Mouse (Mus musculus) hindbrain, postnatal 0 days (tissue): Measurements from ENCODE around the gene Olfr1348. TPM values are rescaled to one million over a fixed set of nuclear protein-coding genes. Genes with fewer than 3 reads are reported as not detected.
"Not testable (repeated sequence)": the region's sequence is repeated elsewhere in the genome, so short reads cannot be mapped to it uniquely, and the experiment has no call there.

Experiments used
- ATAC-seq: fragments of 200-750 bp; cut with Nextera tagmentation; 2 replicates; pipeline ENCODE4 v1.8.0; 2017; ENCODE audit warnings: mild to moderate bottlenecking, moderate TSS enrichment, moderate library complexity
- DNase-seq: peaks from one replicate; pipeline ENCODE4 v3.0.0-alpha.2; 2015; ENCODE audit warnings: low spot score
- H3K27ac ChIP-seq: fragments of 300-500 bp; sonication (generic); 2 replicates; pipeline ENCODE4 v1.5.1; 2014; ENCODE audit warnings: mild to moderate bottlenecking
- H3K27me3 ChIP-seq: fragments of 300-500 bp; sonication (generic); 2 replicates; pipeline ENCODE4 v1.6.1; 2014; ENCODE audit warnings: low read length, mixed read lengths; ENCODE audit not compliant: insufficient read depth
- H3K36me3 ChIP-seq: fragments of 300-500 bp; sonication (generic); 2 replicates; pipeline ENCODE4 v1.6.1; 2014; ENCODE audit warnings: low read length, mixed read lengths; ENCODE audit not compliant: insufficient read depth
- H3K4me1 ChIP-seq: fragments of 300-500 bp; sonication (generic); 2 replicates; pipeline ENCODE4 v1.6.1; 2014; ENCODE audit warnings: antibody characterized with exemption, low read length, mixed read lengths; ENCODE audit not compliant: insufficient read depth
- H3K4me2 ChIP-seq: fragments of 300-500 bp; sonication (generic); 2 replicates; pipeline ENCODE4 v1.6.1; 2014; ENCODE audit warnings: low read depth, mild to moderate bottlenecking, low read length, moderate library complexity, mixed read lengths
- H3K4me3 ChIP-seq: fragments of 300-500 bp; sonication (generic); 2 replicates; pipeline ENCODE4 v1.5.1; 2014; ENCODE audit warnings: low read length
- H3K9ac ChIP-seq: fragments of 300-500 bp; sonication (generic); replicated peaks from 2 replicates; pipeline ENCODE4 v1.6.1; 2014; ENCODE audit warnings: mild to moderate bottlenecking, low read length, moderate library complexity, mixed read lengths
- H3K9me3 ChIP-seq: fragments of 300-500 bp; sonication (generic); 2 replicates; pipeline ENCODE4 v1.6.1; 2016; ENCODE audit warnings: low read length, mixed read lengths
- CTCF ChIP-seq: IDR thresholded peaks from 2 replicates; pipeline ENCODE4 v1.5.1; 2016; ENCODE audit warnings: antibody characterized with exemption, control low read depth, low read depth
- WGBS: fragments of 180-500 bp; shearing (Covaris S2); extraction: QIAGEN DNeasy Blood & Tissue Kit; methylation state at CpG from one replicate; pipeline ENCODE4 v1.1.7; 2014; 5-methylcytosine and 5-hydroxymethylcytosine counted together
- polyA plus RNA-seq: library from polyadenylated mRNA; unstranded; fragments of >200 nt; fragmentation: Nextera tagmentation; extraction: Ambion mirVana; gene quantifications from 2 replicates; pipeline ENCODE4 v1.2.1, GENCODE M21; 2015
- total RNA-seq: library from RNA; depleted of rRNA; stranded (reverse); fragments of >200 nt; gene quantifications from 2 replicates; pipeline ENCODE4 v1.2.3, GENCODE M21; 2014; rRNA removed

Olfr1348 gene
- not detected in 2 replicates for total RNA-seq
- not detected in 2 replicates for polyA plus RNA-seq

GRCm38 (mm10) chr7:6508648-6509047 lies at the start of gene Olfr1348:
Gene Olfr1348, minus strand, starts transcription at chr7:6508748.
- TF ChIP-seq CTCF, result no peak

GRCm38 (mm10) chr7:6526141-6526540 lies 17.6 kb upstream of the Olfr1348 start:
- H3K27me3 ChIP-seq, result no peaks in the 10 kb centered on the region
- DNase-seq (peak; percentile 23), ATAC-seq (no peak)
- H3K9me3 ChIP-seq, result no peaks in the 10 kb centered on the region
- no peak overlapping the region for H3K9ac ChIP-seq
- TF ChIP-seq CTCF, result peak; percentile 68
- no peaks in the 10 kb centered on the region for H3K36me3 ChIP-seq
- no peaks in the 10 kb centered on the region for H3K4me1 ChIP-seq
- H3K27ac ChIP-seq, result no peak overlapping the region
- 64% methylated on average over 5 of the region's 5 CpGs for WGBS
- no peak overlapping the region for H3K4me3 ChIP-seq
- no peak overlapping the region for H3K4me2 ChIP-seq

More at GRCm38 (mm10) chr7:6508648-6509047, at the start of gene Olfr1348:
- Histone ChIP-seq H3K27me3 (no peaks in the 10 kb centered on the region), H3K4me1 (no peaks in the 10 kb centered on the region), H3K9ac (no peak within 1 kb of the TSS), H3K36me3 (no peaks in the 10 kb centered on the region), H3K9me3 (no peaks in the 10 kb centered on the region), H3K4me2 (no peak within 1 kb of the TSS), H3K4me3 (no peak within 1 kb of the TSS), H3K27ac (no peak within 1 kb of the TSS)
- DNase-seq (no peak), ATAC-seq (no peak)
- WGBS, result 100% methylated on average over 1 of the region's 1 CpGs

- no peaks in the 10 kb centered on the region for H3K4me1 ChIP-seq
- H3K9me3 ChIP-seq, result no peaks in the 10 kb centered on the region
- H3K27ac ChIP-seq, result no peak overlapping the region
- no peaks in the 10 kb centered on the region for H3K36me3 ChIP-seq
- H3K4me3 ChIP-seq, result no peak overlapping the region
- WGBS, result 61% methylated on average over 3 of the region's 3 CpGs
- ATAC-seq (no peak), DNase-seq (peak; percentile 2)
- no peaks in the 10 kb centered on the region for H3K27me3 ChIP-seq
- no peak overlapping the region for H3K9ac ChIP-seq
- TF ChIP-seq CTCF, result peak; percentile 35
- no peak overlapping the region for H3K4me2 ChIP-seq
Observed at GRCm38 (mm10) chr7:6525001-6525400, 16.5 kb upstream of the Olfr1348 start.

GRCm38 (mm10) chr7:6522850-6523249 lies 14.3 kb upstream of the Olfr1348 start, which contains the start of gene Olfr1349:
Gene Olfr1349, minus strand, starts transcription at chr7:6522950.
- Histone ChIP-seq H3K9ac (no peak within 1 kb of the TSS), H3K4me3 (no peak within 1 kb of the TSS), H3K9me3 (no peaks in the 10 kb centered on the region), H3K4me2 (no peak within 1 kb of the TSS), H3K27ac (no peak within 1 kb of the TSS), H3K4me1 (no peaks in the 10 kb centered on the region), H3K27me3 (no peaks in the 10 kb centered on the region), H3K36me3 (no peaks in the 10 kb centered on the region)
- no peak for TF ChIP-seq CTCF
- ATAC-seq (no peak), DNase-seq (no peak)
- 87% methylated on average over 5 of the region's 5 CpGs for WGBS

- DNase-seq (no peak), ATAC-seq (no peak)
- H3K4me2 ChIP-seq, result no peak overlapping the region
- WGBS, result 45% methylated on average over 1 of the region's 1 CpGs
- no peaks in the 10 kb centered on the region for H3K9me3 ChIP-seq
- no peak overlapping the region for H3K9ac ChIP-seq
- no peak overlapping the region for H3K27ac ChIP-seq
- H3K4me1 ChIP-seq, result no peaks in the 10 kb centered on the region
- no peak overlapping the region for H3K4me3 ChIP-seq
- no peaks in the 10 kb centered on the region for H3K36me3 ChIP-seq
- no peak for TF ChIP-seq CTCF
- H3K27me3 ChIP-seq, result no peaks in the 10 kb centered on the region
Observed at GRCm38 (mm10) chr7:6521666-6522065, 13.1 kb upstream of the Olfr1348 start.

- 59% methylated on average over 1 of the region's 1 CpGs for WGBS
- no peak within 1 kb of the TSS for H3K4me2 ChIP-seq
- no peak for DNase-seq
- H3K4me1 ChIP-seq, result no peaks in the 10 kb centered on the region
- H3K4me3 ChIP-seq, result no peak within 1 kb of the TSS
- no peak within 1 kb of the TSS for H3K9ac ChIP-seq
- H3K36me3 ChIP-seq, result no peaks in the 10 kb centered on the region
- no peak for TF ChIP-seq CTCF
- no peak for ATAC-seq
- H3K9me3 ChIP-seq, result no peaks in the 10 kb centered on the region
- no peak within 1 kb of the TSS for H3K27ac ChIP-seq
- no peaks in the 10 kb centered on the region for H3K27me3 ChIP-seq
Observed at GRCm38 (mm10) chr7:6499655-6500054, 8.9 kb downstream of the Olfr1348 start, which contains the start of gene Olfr1347. Gene Olfr1347, minus strand, starts transcription at chr7:6499755.

- Histone ChIP-seq H3K27me3 (no peaks in the 10 kb centered on the region), H3K9ac (no peak within 1 kb of the TSS), H3K4me1 (no peaks in the 10 kb centered on the region), H3K4me2 (no peak within 1 kb of the TSS), H3K27ac (no peak within 1 kb of the TSS), H3K4me3 (no peak within 1 kb of the TSS), H3K9me3 (no peaks in the 10 kb centered on the region), H3K36me3 (no peaks in the 10 kb centered on the region)
- TF ChIP-seq CTCF, result no peak
- ATAC-seq, result no peak
- DNase-seq, result no peak
- 34% methylated on average over 2 of the region's 2 CpGs for WGBS
Observed at GRCm38 (mm10) chr7:6486841-6487240, 21.7 kb downstream of the Olfr1348 start, which contains the start of gene Olfr5. Gene Olfr5, minus strand, starts transcription at chr7:6486941.

- 65% methylated on average over 2 of the region's 2 CpGs for WGBS
- H3K4me2 ChIP-seq, H3K27ac ChIP-seq, H3K27me3 ChIP-seq, ATAC-seq, H3K9me3 ChIP-seq, H3K36me3 ChIP-seq, DNase-seq, H3K4me3 ChIP-seq, H3K4me1 ChIP-seq, H3K9ac ChIP-seq: not testable (repeated sequence)
Observed at GRCm38 (mm10) chr7:6477633-6478032, 30.9 kb downstream of the Olfr1348 start.
